Mouse (Mus musculus): Measurements from ENCODE around the gene Zfhx3. TPM values are rescaled to one million over a fixed set of nuclear protein-coding genes. Genes with fewer than 3 reads are reported as not detected.
A peak's percentile ranks its signal among the peaks of the same experiment; 100 is the strongest.

Gene Zfhx3
- total and polyA plus RNA-seq, 3 experiments, result 0.11 to 0.30 TPM; not detected in 1

GRCm38 (mm10) chr8:108800357-108800756 is 857.9 kb downstream of the Zfhx3 start:
- DNase-seq (ENCODE audit: low spot score) (no peak), ATAC-seq (ENCODE audit: extremely low read depth, insufficient number of reproducible peaks, low FRiP score, poor library complexity, severe bottlenecking) (no peak)
- Histone ChIP-seq H3K4me3 (ENCODE audit: low read depth, low read length) (peak overlapping the region; percentile 8; the same call in 1 of the 2 replicates), H3K36me3 (replicated peaks) (no peaks in the 10 kb centered on the region), H3K4me1 (ENCODE audit: insufficient read depth, low read depth, low read length) (no peaks in the 10 kb centered on the region), H3K9me3 (replicated peaks) (peaks cover 83% of the 10 kb centered on the region), H3K27me3 (ENCODE audit: insufficient read depth, low read length) (no peaks in the 10 kb centered on the region; the same call in 1 of the 2 replicates)
- no peak for TF ChIP-seq GATA2 (IDR thresholded peaks at IDR 0.05; ENCODE audit: borderline replicate concordance, low read depth, low read length)
- no peak for TF ChIP-seq POLR2AphosphoS5 (IDR thresholded peaks at IDR 0.05; ENCODE audit: insufficient replicate concordance, low read depth, low read length)
- TF ChIP-seq GATA1 (IDR thresholded peaks at IDR 0.05; ENCODE audit: borderline replicate concordance, low read length), result no peak
- TF ChIP-seq TAL1 (conservative IDR thresholded peaks at IDR 0.05; ENCODE audit: low read depth, low read length), result no peak
- no peak for TF ChIP-seq CTCF (IDR thresholded peaks at IDR 0.05; ENCODE audit: low read depth, low read length)

GRCm38 (mm10) chr8:108803017-108803416 is 860.6 kb downstream of the Zfhx3 start:
- H3K27me3 ChIP-seq (ENCODE audit: insufficient read depth, low read length), result no peaks in the 10 kb centered on the region; the same call in 1 of the 2 replicates
- no peaks in the 10 kb centered on the region for H3K36me3 ChIP-seq (replicated peaks)
- no peak for TF ChIP-seq GATA2 (IDR thresholded peaks at IDR 0.05; ENCODE audit: borderline replicate concordance, low read depth, low read length)
- TF ChIP-seq TAL1 (conservative IDR thresholded peaks at IDR 0.05; ENCODE audit: low read depth, low read length), result no peak
- DNase-seq (ENCODE audit: low spot score) (no peak), ATAC-seq (ENCODE audit: extremely low read depth, insufficient number of reproducible peaks, low FRiP score, poor library complexity, severe bottlenecking) (no peak)
- no peak overlapping the region for H3K4me3 ChIP-seq (ENCODE audit: low read depth, low read length)
- peaks cover 82% of the 10 kb centered on the region for H3K9me3 ChIP-seq (replicated peaks)
- no peaks in the 10 kb centered on the region for H3K4me1 ChIP-seq (ENCODE audit: insufficient read depth, low read depth, low read length)

GRCm38 (mm10) chr8:108811694-108812093 is 869.2 kb downstream of the Zfhx3 start:
- DNase-seq (ENCODE audit: low spot score) (no peak), ATAC-seq (ENCODE audit: extremely low read depth, insufficient number of reproducible peaks, low FRiP score, poor library complexity, severe bottlenecking) (no peak)
- H3K9me3 ChIP-seq (replicated peaks), result peaks cover 86% of the 10 kb centered on the region
- H3K4me3 ChIP-seq (ENCODE audit: low read depth, low read length), result no peak overlapping the region
- no peaks in the 10 kb centered on the region for H3K36me3 ChIP-seq (replicated peaks)
- no peaks in the 10 kb centered on the region for H3K4me1 ChIP-seq (ENCODE audit: insufficient read depth, low read depth, low read length)
- H3K27me3 ChIP-seq (ENCODE audit: insufficient read depth, low read length), result no peaks in the 10 kb centered on the region
- TF ChIP-seq POLR2AphosphoS5 (IDR thresholded peaks at IDR 0.05; ENCODE audit: insufficient replicate concordance, low read depth, low read length), result no peak
- no peak for TF ChIP-seq CTCF (IDR thresholded peaks at IDR 0.05; ENCODE audit: low read depth, low read length)
- TF ChIP-seq TAL1 (conservative IDR thresholded peaks at IDR 0.05; ENCODE audit: low read depth, low read length), result no peak
- TF ChIP-seq GATA1 (IDR thresholded peaks at IDR 0.05; ENCODE audit: borderline replicate concordance, low read length), result no peak
- TF ChIP-seq GATA2 (IDR thresholded peaks at IDR 0.05; ENCODE audit: borderline replicate concordance, low read depth, low read length), result no peak

GRCm38 (mm10) chr8:108813375-108813774 is 870.9 kb downstream of the Zfhx3 start:
- no peak overlapping the region; the same call in 1 of the 2 replicates for H3K4me3 ChIP-seq (ENCODE audit: low read depth, low read length)
- no peaks in the 10 kb centered on the region for H3K36me3 ChIP-seq (replicated peaks)
- H3K9me3 ChIP-seq (replicated peaks), result peaks cover 82% of the 10 kb centered on the region
- no peaks in the 10 kb centered on the region for H3K27me3 ChIP-seq (ENCODE audit: insufficient read depth, low read length)
- DNase-seq (ENCODE audit: low spot score) (no peak), ATAC-seq (ENCODE audit: extremely low read depth, insufficient number of reproducible peaks, low FRiP score, poor library complexity, severe bottlenecking) (no peak)
- TF ChIP-seq GATA1 (IDR thresholded peaks at IDR 0.05; ENCODE audit: borderline replicate concordance, low read length), result no peak
- no peak for TF ChIP-seq CTCF (IDR thresholded peaks at IDR 0.05; ENCODE audit: low read depth, low read length)
- TF ChIP-seq TAL1 (conservative IDR thresholded peaks at IDR 0.05; ENCODE audit: low read depth, low read length), result no peak
- TF ChIP-seq GATA2 (IDR thresholded peaks at IDR 0.05; ENCODE audit: borderline replicate concordance, low read depth, low read length), result no peak
- no peak for TF ChIP-seq POLR2AphosphoS5 (IDR thresholded peaks at IDR 0.05; ENCODE audit: insufficient replicate concordance, low read depth, low read length)
- no peaks in the 10 kb centered on the region for H3K4me1 ChIP-seq (ENCODE audit: insufficient read depth, low read depth, low read length)

- ATAC-seq (ENCODE audit: extremely low read depth, insufficient number of reproducible peaks, low FRiP score, poor library complexity, severe bottlenecking), result no peak
- no peaks in the 10 kb centered on the region for H3K27me3 ChIP-seq (ENCODE audit: insufficient read depth, low read length)
- no peak for TF ChIP-seq GATA1 (IDR thresholded peaks at IDR 0.05; ENCODE audit: borderline replicate concordance, low read length)
- TF ChIP-seq GATA2 (IDR thresholded peaks at IDR 0.05; ENCODE audit: borderline replicate concordance, low read depth, low read length), result no peak
- no peak for TF ChIP-seq CTCF (IDR thresholded peaks at IDR 0.05; ENCODE audit: low read depth, low read length)
- no peak for TF ChIP-seq POLR2AphosphoS5 (IDR thresholded peaks at IDR 0.05; ENCODE audit: insufficient replicate concordance, low read depth, low read length)
- no peak for TF ChIP-seq TAL1 (conservative IDR thresholded peaks at IDR 0.05; ENCODE audit: low read depth, low read length)
- H3K4me1 ChIP-seq (ENCODE audit: insufficient read depth, low read depth, low read length), result no peaks in the 10 kb centered on the region
- no peak overlapping the region for H3K4me3 ChIP-seq (ENCODE audit: low read depth, low read length)
- no peaks in the 10 kb centered on the region for H3K36me3 ChIP-seq (replicated peaks)
- peaks cover 83% of the 10 kb centered on the region for H3K9me3 ChIP-seq (replicated peaks)
- DNase-seq (ENCODE audit: low spot score), result no peak
Measured at GRCm38 (mm10) chr8:108819271-108819671, 876.8 kb downstream of the Zfhx3 start.

GRCm38 (mm10) chr8:108819826-108820225 is 877.4 kb downstream of the Zfhx3 start:
- Histone ChIP-seq H3K4me3 (ENCODE audit: low read depth, low read length) (no peak overlapping the region), H3K9me3 (replicated peaks) (peaks cover 80% of the 10 kb centered on the region), H3K27me3 (ENCODE audit: insufficient read depth, low read length) (no peaks in the 10 kb centered on the region), H3K4me1 (ENCODE audit: insufficient read depth, low read depth, low read length) (no peaks in the 10 kb centered on the region), H3K36me3 (replicated peaks) (no peaks in the 10 kb centered on the region)
- DNase-seq (ENCODE audit: low spot score) (no peak), ATAC-seq (ENCODE audit: extremely low read depth, insufficient number of reproducible peaks, low FRiP score, poor library complexity, severe bottlenecking) (no peak)
- TF ChIP-seq GATA1 (IDR thresholded peaks at IDR 0.05; ENCODE audit: borderline replicate concordance, low read length) (no peak), GATA2 (IDR thresholded peaks at IDR 0.05; ENCODE audit: borderline replicate concordance, low read depth, low read length) (no peak), CTCF (IDR thresholded peaks at IDR 0.05; ENCODE audit: low read depth, low read length) (no peak), TAL1 (conservative IDR thresholded peaks at IDR 0.05; ENCODE audit: low read depth, low read length) (no peak), POLR2AphosphoS5 (IDR thresholded peaks at IDR 0.05; ENCODE audit: insufficient replicate concordance, low read depth, low read length) (no peak)
